Mouse (Mus musculus): ENCODE measurements at regions not wholly inside any gene's neighbourhood (a gene's known extent, or its start where the extent isn't known, plus 50 kb on each side); places are given as distances from the start of the nearest gene placed in this dataset.
A peak's percentile ranks its signal among the peaks of the same experiment; 100 is the strongest.

DNA sequence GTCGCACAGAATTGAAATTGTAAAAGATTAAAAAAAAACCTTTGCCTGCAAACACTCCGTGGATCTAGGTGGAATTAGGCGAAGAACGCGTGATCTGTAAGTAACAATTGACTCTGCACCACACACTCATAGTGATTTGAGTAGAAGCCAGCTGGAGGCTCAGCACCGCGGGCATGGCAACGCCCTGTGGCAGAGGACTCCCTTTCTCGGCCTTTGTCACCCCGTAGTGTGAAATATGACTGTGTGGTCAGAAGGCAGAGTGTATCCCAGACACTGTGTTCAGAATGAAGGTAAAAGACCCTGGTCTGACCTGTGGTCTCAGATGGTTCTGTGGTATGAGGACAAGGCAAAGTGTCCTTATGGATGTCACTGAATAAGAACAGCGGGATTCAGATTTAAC is 183.0 kb upstream of the Zpld1 start:
- no peak for TF ChIP-seq POLR2A (IDR thresholded peaks at IDR 0.05; ENCODE audit: low read depth, low read length)
- TF ChIP-seq CTCF (IDR thresholded peaks at IDR 0.05; ENCODE audit: borderline replicate concordance, insufficient read depth, low read length), result no peak
- H3K4me3 ChIP-seq (ENCODE audit: insufficient read depth, low read length), result no peak overlapping the region
- no peak overlapping the region for H3K27ac ChIP-seq (ENCODE audit: insufficient read depth, low read length)
- no peaks in the 10 kb centered on the region; the same call in 1 of the 2 replicates for H3K4me1 ChIP-seq (ENCODE audit: control insufficient read depth, insufficient read depth, low read length)

DNA sequence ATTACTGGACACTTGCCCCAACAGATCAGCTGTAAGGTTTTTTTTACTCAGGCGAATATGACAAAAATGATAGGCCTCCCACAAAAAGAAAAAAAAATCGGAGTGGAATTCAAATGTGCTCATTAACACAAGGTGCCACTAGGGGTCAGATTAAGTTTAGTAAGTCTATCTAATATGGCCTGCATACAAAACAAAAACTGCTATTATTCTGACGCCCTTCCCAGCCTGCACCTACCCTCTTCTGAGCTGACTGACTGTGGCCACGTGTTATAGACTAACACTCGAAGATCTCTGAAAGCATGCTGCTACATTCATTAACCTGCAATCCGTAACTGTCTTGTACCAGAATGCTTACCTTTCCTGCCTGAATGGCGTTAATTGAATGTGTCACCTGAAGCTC is 182.5 kb upstream of the Zpld1 start:
- no peak overlapping the region for H3K4me3 ChIP-seq (ENCODE audit: insufficient read depth, low read length)
- H3K4me1 ChIP-seq (ENCODE audit: control insufficient read depth, insufficient read depth, low read length), result no peaks in the 10 kb centered on the region; the same call in 1 of the 2 replicates
- TF ChIP-seq POLR2A (IDR thresholded peaks at IDR 0.05; ENCODE audit: low read depth, low read length), result no peak
- no peak for TF ChIP-seq CTCF (IDR thresholded peaks at IDR 0.05; ENCODE audit: borderline replicate concordance, insufficient read depth, low read length)
- no peak overlapping the region for H3K27ac ChIP-seq (ENCODE audit: insufficient read depth, low read length)

DNA sequence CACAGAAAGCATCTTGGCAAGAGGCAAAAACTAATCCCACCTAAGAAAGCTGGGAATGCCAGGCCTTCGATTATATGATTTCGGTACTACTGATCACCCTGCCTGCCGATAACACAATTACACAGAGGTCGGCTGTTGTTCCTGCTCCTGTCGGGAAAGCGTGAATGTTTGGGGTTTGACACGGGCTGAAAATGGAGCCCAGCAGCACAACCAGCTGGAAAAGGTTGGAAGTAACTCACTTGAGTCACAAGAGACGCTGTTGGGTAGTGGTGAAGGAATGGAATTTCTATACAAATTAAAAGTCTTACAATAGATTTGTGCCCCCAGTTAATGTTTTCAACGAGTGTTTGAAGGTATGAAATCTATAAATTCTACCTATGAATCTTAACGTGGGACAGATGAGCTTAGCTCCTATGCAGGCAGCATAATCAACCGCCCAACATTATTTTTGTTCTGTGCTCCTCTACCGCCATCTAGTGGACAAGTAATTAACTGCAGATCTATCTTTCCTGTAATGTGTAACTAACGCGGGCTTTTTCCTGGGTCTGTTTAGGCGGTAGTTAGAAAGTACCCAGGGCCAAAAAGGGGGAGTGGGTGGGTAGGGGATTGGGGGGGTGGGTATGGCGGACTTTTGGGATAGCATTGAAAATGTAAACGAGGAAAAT is 178.9 kb upstream of the Zpld1 start:
- TF ChIP-seq POLR2A (IDR thresholded peaks at IDR 0.05; ENCODE audit: low read depth, low read length) (no peak), CTCF (IDR thresholded peaks at IDR 0.05; ENCODE audit: borderline replicate concordance, insufficient read depth, low read length) (no peak)
- Histone ChIP-seq H3K27ac (ENCODE audit: insufficient read depth, low read length) (no peak overlapping the region), H3K4me3 (ENCODE audit: insufficient read depth, low read length) (no peak overlapping the region), H3K4me1 (ENCODE audit: control insufficient read depth, insufficient read depth, low read length) (peaks cover 3% of the 10 kb centered on the region)

DNA sequence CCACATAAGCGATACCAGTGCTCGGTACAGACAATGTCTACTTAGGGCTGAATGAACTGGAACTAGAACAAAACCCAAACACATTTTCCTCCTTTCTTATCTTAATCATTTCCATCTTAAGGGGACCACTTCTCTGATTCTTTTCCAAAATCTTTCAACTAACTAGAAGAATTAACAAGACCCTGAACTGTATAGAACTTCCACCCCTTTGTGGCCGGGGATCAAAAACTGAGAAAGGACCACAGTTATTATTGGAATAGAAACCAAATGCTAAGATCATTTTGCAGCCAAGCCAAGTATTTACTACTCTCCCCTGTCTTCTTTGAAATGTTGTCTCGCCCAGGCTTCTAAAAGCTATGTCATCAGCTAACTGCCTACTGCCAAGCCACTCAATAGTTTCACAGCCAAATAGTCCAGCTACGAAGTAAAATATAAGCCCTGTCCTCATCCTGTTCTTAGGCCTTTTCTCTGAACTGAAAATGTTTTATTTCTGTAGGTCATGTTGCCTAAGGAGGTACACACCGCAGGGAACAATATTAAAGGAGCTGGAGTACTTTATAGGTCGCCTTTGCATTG is 177.3 kb upstream of the Zpld1 start:
- TF ChIP-seq CTCF (IDR thresholded peaks at IDR 0.05; ENCODE audit: borderline replicate concordance, insufficient read depth, low read length) (no peak), POLR2A (IDR thresholded peaks at IDR 0.05; ENCODE audit: low read depth, low read length) (no peak)
- Histone ChIP-seq H3K4me3 (ENCODE audit: insufficient read depth, low read length) (no peak overlapping the region), H3K27ac (ENCODE audit: insufficient read depth, low read length) (no peak overlapping the region), H3K4me1 (ENCODE audit: control insufficient read depth, insufficient read depth, low read length) (peaks cover 10% of the 10 kb centered on the region; the same call in 1 of the 2 replicates)

DNA sequence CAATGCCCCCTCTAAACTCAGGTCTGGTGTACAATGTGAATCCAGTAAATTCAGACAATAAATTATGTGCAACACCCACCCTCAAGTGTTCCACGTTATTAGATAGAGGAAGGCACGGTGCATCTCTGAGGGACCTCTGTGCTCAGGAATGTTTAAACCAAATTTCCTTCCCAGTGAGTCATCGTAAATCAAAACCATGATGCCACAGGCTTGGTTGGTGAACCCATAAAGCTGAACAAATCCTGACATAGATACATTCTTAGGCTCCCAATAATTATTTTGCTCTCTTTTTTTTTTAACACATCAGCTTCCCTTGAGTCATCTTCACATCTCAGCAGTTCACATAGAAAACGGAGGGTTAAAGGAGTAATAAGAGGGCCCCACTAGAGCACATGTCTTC is 173.6 kb upstream of the Zpld1 start:
- Histone ChIP-seq H3K4me1 (ENCODE audit: control insufficient read depth, insufficient read depth, low read length) (peaks cover 10% of the 10 kb centered on the region; the same call in 1 of the 2 replicates), H3K4me3 (ENCODE audit: insufficient read depth, low read length) (no peak overlapping the region), H3K27ac (ENCODE audit: insufficient read depth, low read length) (no peak overlapping the region)
- TF ChIP-seq CTCF (IDR thresholded peaks at IDR 0.05; ENCODE audit: borderline replicate concordance, insufficient read depth, low read length) (no peak), POLR2A (IDR thresholded peaks at IDR 0.05; ENCODE audit: low read depth, low read length) (no peak)

DNA sequence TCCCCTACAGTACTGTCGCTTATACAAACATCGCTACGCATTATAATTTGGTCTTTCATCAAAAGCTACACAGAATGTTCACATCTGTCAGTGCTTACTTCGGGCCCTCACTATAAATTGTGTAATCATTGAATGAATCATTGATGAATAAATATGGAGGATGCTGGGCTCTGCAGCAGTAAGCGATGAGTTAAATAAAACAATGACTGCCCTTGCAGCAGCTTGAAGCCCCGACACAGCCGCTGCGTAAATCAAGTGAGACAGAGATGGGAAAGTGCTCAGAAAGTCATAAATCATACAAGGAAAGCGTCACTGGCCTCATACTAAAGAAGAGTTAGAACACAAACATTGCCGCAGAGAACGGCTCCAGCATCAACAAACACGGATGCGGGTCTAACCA is 172.9 kb upstream of the Zpld1 start:
- Histone ChIP-seq H3K27ac (ENCODE audit: insufficient read depth, low read length) (no peak overlapping the region), H3K4me3 (ENCODE audit: insufficient read depth, low read length) (no peak overlapping the region), H3K4me1 (ENCODE audit: control insufficient read depth, insufficient read depth, low read length) (peaks cover 10% of the 10 kb centered on the region; the same call in 1 of the 2 replicates)
- TF ChIP-seq POLR2A (IDR thresholded peaks at IDR 0.05; ENCODE audit: low read depth, low read length) (no peak), CTCF (IDR thresholded peaks at IDR 0.05; ENCODE audit: borderline replicate concordance, insufficient read depth, low read length) (no peak)

DNA sequence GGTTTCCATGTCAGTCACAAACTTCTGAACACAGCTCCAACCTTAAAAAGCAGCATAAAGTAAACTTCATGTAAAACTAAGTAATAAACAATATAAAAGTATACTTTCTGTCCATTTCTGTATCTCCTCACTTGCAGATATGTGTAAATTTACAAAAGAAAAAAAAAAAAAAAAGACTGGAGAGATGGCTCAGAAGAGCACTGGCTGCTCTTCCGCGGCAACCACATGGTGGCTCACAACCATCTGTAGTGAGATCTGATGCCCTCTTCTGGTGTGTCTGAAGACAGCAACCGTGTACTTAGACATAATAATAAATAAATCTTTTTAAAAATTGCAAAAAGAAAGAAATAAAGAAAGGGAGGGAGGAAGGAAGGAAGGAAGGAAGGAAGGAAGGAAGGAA is 171.9 kb upstream of the Zpld1 start:
- Histone ChIP-seq H3K27ac (ENCODE audit: insufficient read depth, low read length) (no peak overlapping the region), H3K4me3 (ENCODE audit: insufficient read depth, low read length) (no peak overlapping the region), H3K4me1 (ENCODE audit: control insufficient read depth, insufficient read depth, low read length) (peaks cover 10% of the 10 kb centered on the region; the same call in 1 of the 2 replicates)
- TF ChIP-seq CTCF (IDR thresholded peaks at IDR 0.05; ENCODE audit: borderline replicate concordance, insufficient read depth, low read length), result no peak
- no peak for TF ChIP-seq POLR2A (IDR thresholded peaks at IDR 0.05; ENCODE audit: low read depth, low read length)

DNA sequence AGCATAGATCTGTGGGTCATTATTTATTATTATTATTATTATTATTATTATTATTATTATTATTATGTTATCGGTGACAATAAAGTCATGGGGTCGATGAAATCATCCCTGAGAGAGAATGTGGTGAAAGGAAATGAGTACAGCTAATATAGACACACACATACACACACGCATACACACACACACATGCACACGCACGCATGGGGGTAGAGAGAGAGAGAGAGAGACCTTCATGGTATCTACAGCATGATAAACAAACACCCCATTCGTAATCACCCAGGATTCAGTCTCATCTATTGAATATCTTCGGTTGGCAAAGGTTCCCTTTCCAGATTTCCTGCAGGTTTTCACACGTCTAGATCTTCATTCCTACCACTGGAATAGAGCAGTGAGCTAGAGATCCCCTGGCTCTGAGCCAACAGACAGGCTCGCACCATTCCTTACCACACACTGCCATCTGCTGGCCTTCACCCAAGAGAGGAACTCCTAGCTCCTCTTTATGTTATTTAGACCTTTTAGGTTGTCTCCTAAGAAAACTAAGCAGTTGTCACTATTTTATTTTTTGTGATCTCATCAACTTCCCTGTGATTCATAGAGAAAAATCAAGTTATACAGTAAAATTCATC is 171.2 kb upstream of the Zpld1 start:
- peaks cover 10% of the 10 kb centered on the region; the same call in 1 of the 2 replicates for H3K4me1 ChIP-seq (ENCODE audit: control insufficient read depth, insufficient read depth, low read length)
- H3K27ac ChIP-seq (ENCODE audit: insufficient read depth, low read length), result no peak overlapping the region
- H3K4me3 ChIP-seq (ENCODE audit: insufficient read depth, low read length), result no peak overlapping the region
- peak; percentile 71; the same call in 1 of the 2 replicates for TF ChIP-seq CTCF (IDR thresholded peaks at IDR 0.05; ENCODE audit: borderline replicate concordance, insufficient read depth, low read length)
- no peak for TF ChIP-seq POLR2A (IDR thresholded peaks at IDR 0.05; ENCODE audit: low read depth, low read length)

DNA sequence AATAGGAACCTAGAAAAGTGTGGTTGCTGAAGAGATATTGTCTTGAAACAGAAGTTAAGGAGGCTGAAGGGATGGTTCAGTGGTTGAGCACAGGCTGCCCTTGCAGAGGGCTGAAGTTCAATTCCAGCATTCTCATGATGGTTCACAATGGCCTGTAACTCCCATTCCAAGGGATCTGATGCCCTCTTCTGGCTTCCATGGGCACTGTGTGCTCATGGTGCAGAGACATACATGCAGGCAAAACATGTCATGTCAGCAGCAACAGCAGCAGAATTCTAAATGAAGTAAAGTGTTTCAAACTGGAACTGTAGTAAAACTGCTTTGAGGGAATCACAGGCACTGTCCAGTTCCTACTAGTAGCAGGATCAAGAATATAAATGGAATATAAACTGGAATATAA is 162.7 kb upstream of the Zpld1 start:
- H3K27ac ChIP-seq (ENCODE audit: insufficient read depth, low read length), result no peak overlapping the region
- TF ChIP-seq POLR2A (IDR thresholded peaks at IDR 0.05; ENCODE audit: low read depth, low read length) (no peak), CTCF (IDR thresholded peaks at IDR 0.05; ENCODE audit: borderline replicate concordance, insufficient read depth, low read length) (peak; percentile 83; the same call in 1 of the 2 replicates)
- H3K4me3 ChIP-seq (ENCODE audit: insufficient read depth, low read length), result no peak overlapping the region
- H3K4me1 ChIP-seq (ENCODE audit: control insufficient read depth, insufficient read depth, low read length), result no peaks in the 10 kb centered on the region

DNA sequence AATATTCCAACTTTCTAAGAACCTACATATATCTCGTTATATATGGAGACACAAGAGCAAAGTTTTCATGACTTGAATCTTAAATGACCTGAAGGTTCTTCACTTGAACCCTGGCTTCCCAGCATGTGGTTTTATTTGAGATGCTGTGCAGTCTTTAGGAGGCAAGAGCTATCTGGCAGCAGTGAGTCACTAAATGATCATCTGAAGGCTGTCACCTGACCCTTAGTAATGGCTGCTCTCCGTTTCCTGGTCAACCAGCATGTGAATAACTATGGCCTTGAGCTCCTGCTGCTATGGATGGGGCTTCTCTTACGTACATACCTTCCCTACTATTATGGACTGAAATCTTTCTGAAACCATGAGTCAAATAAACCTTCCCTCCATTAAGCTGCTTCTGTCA is 149.8 kb upstream of the Zpld1 start:
- Histone ChIP-seq H3K4me3 (ENCODE audit: insufficient read depth, low read length) (no peak overlapping the region), H3K27ac (ENCODE audit: insufficient read depth, low read length) (no peak overlapping the region), H3K4me1 (ENCODE audit: control insufficient read depth, insufficient read depth, low read length) (0 out of 2 replicates have a peak, but pooled peaks cover 2% of the 10 kb centered on the region)
- TF ChIP-seq CTCF (IDR thresholded peaks at IDR 0.05; ENCODE audit: borderline replicate concordance, insufficient read depth, low read length), result no peak
- no peak for TF ChIP-seq POLR2A (IDR thresholded peaks at IDR 0.05; ENCODE audit: low read depth, low read length)
